Mouse (Mus musculus) intestine, embryonic 16.5 days (tissue): ENCODE measurements around the gene Slc39a11. TPM values are rescaled to one million over a fixed set of nuclear protein-coding genes. Genes with fewer than 3 reads are reported as not detected.
"Not testable (repeated sequence)": the region's sequence is repeated elsewhere in the genome, so short reads cannot be mapped to it uniquely, and the experiment has no call there.

ENCODE experiments used
- ATAC-seq: fragments of 200-750 bp; cut with Nextera tagmentation; 2 replicates; pipeline ENCODE4 v1.8.0; 2017; ENCODE audit warnings: moderate TSS enrichment, moderate library complexity
- H3K27ac ChIP-seq: fragments of 300-500 bp; sonication (generic); 2 replicates; pipeline ENCODE4 v1.5.1; 2014; ENCODE audit warnings: mild to moderate bottlenecking, low read length
- H3K27me3 ChIP-seq: fragments of 300-500 bp; sonication (generic); replicated peaks from 2 replicates; pipeline ENCODE4 v1.6.1; 2014; ENCODE audit warnings: low read length, control low read depth, mixed read lengths; ENCODE audit not compliant: control insufficient read depth, insufficient read depth
- H3K36me3 ChIP-seq: fragments of 300-500 bp; sonication (generic); 2 replicates; pipeline ENCODE4 v1.6.1; 2014; ENCODE audit warnings: low read length, control low read depth; ENCODE audit not compliant: control insufficient read depth, insufficient read depth
- H3K4me1 ChIP-seq: fragments of 300-500 bp; sonication (generic); 2 replicates; pipeline ENCODE4 v1.6.1; 2014; ENCODE audit warnings: low read length, control low read depth, mixed read lengths; ENCODE audit not compliant: control insufficient read depth, insufficient read depth
- H3K4me2 ChIP-seq: fragments of 300-500 bp; sonication (generic); 2 replicates; pipeline ENCODE4 v1.6.1; 2014; ENCODE audit warnings: low read depth, low read length, control low read depth
- H3K4me3 ChIP-seq: fragments of 300-500 bp; sonication (generic); 2 replicates; pipeline ENCODE4 v1.5.1; 2014; ENCODE audit warnings: mild to moderate bottlenecking, low read length
- H3K9ac ChIP-seq: fragments of 300-500 bp; sonication (generic); 2 replicates; pipeline ENCODE4 v1.6.1; 2014; ENCODE audit warnings: low read depth, low read length
- H3K9me3 ChIP-seq: fragments of 300-500 bp; sonication (generic); 2 replicates; pipeline ENCODE4 v1.6.1; 2016; ENCODE audit warnings: low read length, control low read depth; ENCODE audit not compliant: control insufficient read depth
- WGBS: fragments of 180-500 bp; shearing (Covaris S2); extraction: QIAGEN DNeasy Blood & Tissue Kit; methylation state at CpG from one replicate; pipeline ENCODE4 v1.1.7; 2014; 5-methylcytosine and 5-hydroxymethylcytosine counted together
- polyA plus RNA-seq: library from polyadenylated mRNA; unstranded; fragments of >200 nt; fragmentation: Nextera tagmentation; extraction: Ambion mirVana; gene quantifications from 2 replicates; pipeline ENCODE4 v1.2.1, GENCODE M21; 2015

Gene Slc39a11
- polyA plus RNA-seq, 1 experiment from 2014 or later: 52.8 TPM

- not testable (repeated sequence) for H3K4me1 ChIP-seq, H3K4me2 ChIP-seq, H3K27ac ChIP-seq, H3K9me3 ChIP-seq, H3K27me3 ChIP-seq, ATAC-seq, H3K9ac ChIP-seq, H3K4me3 ChIP-seq
- 97% methylated on average over 3 of the region's 3 CpGs for WGBS
- H3K36me3 ChIP-seq: peaks cover 40% of the 10 kb centered on the region
These were observed 10.3 kb upstream of the Slc39a11 start for GRCm38 (mm10) chr11:113660213-113660612.

DNA sequence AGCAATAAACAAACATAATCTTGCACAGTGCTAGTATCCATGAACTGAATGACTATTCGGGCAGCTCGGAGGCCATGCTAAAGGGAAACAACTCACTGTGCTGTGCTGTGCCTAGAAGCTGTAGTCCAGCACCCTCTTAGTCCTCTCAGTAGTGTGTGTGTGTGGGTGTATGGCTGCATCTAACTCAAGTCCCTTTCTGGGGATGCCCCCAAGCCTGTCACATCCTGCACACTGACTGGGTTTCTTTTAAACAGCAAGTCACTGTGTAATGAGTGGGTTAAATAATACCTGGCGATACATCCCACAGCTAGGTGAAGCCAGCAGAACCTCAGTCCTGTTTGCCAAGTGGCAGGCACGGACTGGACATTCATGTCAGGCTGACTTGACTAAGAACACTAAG lies 8.9 kb upstream of the Slc39a11 start:
- H3K9ac ChIP-seq: no peak overlapping the region
- no peak overlapping the region for H3K27ac ChIP-seq
- H3K9me3 ChIP-seq: no peaks in the 10 kb centered on the region
- H3K36me3 ChIP-seq: peaks cover 51% of the 10 kb centered on the region
- H3K4me3 ChIP-seq: no peak overlapping the region
- WGBS: 76% methylated on average over 4 of the region's 4 CpGs
- no peaks in the 10 kb centered on the region for H3K27me3 ChIP-seq
- ATAC-seq: no peak
- H3K4me2 ChIP-seq: no peak overlapping the region
- H3K4me1 ChIP-seq: no peaks in the 10 kb centered on the region

DNA sequence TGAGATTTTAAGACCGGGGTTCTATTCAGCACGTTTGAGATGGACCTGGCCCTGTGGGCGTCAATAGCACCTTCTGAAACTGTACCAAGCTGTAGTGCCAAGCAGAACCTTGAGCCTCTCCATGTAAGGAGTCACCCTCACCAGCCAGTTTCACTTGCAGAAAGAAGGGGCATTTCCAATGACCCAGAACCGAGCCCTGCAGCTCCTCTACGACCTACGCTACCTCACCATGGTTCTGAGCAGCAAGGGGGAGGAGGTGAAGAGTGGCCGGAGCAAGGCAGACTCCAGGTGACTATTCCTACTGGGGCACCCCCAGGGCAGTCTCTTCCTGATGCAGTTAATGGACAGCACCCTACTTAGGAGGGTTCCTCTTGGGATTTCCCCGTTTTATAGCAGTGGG lies 8.4 kb upstream of the Slc39a11 start:
- H3K4me2 ChIP-seq: no peak overlapping the region
- H3K27ac ChIP-seq: no peak overlapping the region
- no peak for ATAC-seq
- 81% methylated on average over 8 of the region's 8 CpGs for WGBS
- H3K4me1 ChIP-seq: no peaks in the 10 kb centered on the region
- no peak overlapping the region for H3K4me3 ChIP-seq
- H3K9me3 ChIP-seq: no peaks in the 10 kb centered on the region
- H3K27me3 ChIP-seq: no peaks in the 10 kb centered on the region
- no peak overlapping the region for H3K9ac ChIP-seq
- H3K36me3 ChIP-seq: peaks cover 51% of the 10 kb centered on the region

- H3K9ac ChIP-seq: no peak overlapping the region
- H3K36me3 ChIP-seq: peaks cover 59% of the 10 kb centered on the region
- WGBS: 53% methylated on average over 4 of the region's 4 CpGs
These were observed 7.3 kb upstream of the Slc39a11 start for GRCm38 (mm10) chr11:113657221-113657620.

DNA sequence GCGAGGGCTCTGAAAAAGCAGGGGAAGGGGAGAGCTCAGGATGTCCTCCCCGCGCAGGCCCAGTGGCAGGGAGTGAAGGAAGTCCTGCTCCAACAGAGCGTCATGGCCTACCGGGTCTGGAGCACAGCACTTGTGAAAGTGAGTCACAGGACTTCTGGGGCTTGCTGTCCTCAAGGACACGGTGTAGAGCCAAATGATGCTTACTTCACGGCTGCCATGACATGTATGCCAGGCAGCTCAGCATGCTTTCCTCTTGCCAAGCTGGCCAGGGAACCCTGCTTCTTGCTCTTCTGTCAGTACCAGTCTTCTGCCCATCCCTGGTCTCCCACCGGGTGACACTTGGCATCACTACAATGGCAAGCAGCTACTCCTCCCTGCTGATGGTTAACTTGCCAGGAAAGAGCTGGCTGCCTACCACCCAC lies 6.6 kb upstream of the Slc39a11 start:
- no peak overlapping the region for H3K27ac ChIP-seq
- no peak overlapping the region for H3K4me3 ChIP-seq
- H3K4me1 ChIP-seq: no peaks in the 10 kb centered on the region
- no peak for ATAC-seq
- no peaks in the 10 kb centered on the region for H3K9me3 ChIP-seq
- 88% methylated on average over 8 of the region's 8 CpGs for WGBS
- H3K9ac ChIP-seq: no peak overlapping the region
- no peak overlapping the region for H3K4me2 ChIP-seq
- H3K36me3 ChIP-seq: peaks cover 52% of the 10 kb centered on the region
- no peaks in the 10 kb centered on the region for H3K27me3 ChIP-seq

More at GRCm38 (mm10) chr11:113657221-113657620, 7.3 kb upstream of the Slc39a11 start:
- H3K4me3 ChIP-seq: no peak overlapping the region
- H3K4me2 ChIP-seq: no peak overlapping the region
- no peak overlapping the region for H3K27ac ChIP-seq
- no peaks in the 10 kb centered on the region for H3K9me3 ChIP-seq
- no peaks in the 10 kb centered on the region for H3K27me3 ChIP-seq
- no peak for ATAC-seq
- H3K4me1 ChIP-seq: no peaks in the 10 kb centered on the region

GRCm38 (mm10) chr11:113654561-113655270 lies 4.8 kb upstream of the Slc39a11 start:
- Histone ChIP-seq H3K27me3 (no peaks in the 10 kb centered on the region), H3K4me1 (peaks cover 10% of the 10 kb centered on the region), H3K36me3 (peaks cover 44% of the 10 kb centered on the region), H3K4me2 (no peak overlapping the region), H3K9ac (no peak overlapping the region), H3K27ac (no peak overlapping the region), H3K4me3 (no peak overlapping the region), H3K9me3 (no peaks in the 10 kb centered on the region)
- WGBS: 78% methylated on average over 18 of the region's 18 CpGs
- no peak for ATAC-seq

DNA sequence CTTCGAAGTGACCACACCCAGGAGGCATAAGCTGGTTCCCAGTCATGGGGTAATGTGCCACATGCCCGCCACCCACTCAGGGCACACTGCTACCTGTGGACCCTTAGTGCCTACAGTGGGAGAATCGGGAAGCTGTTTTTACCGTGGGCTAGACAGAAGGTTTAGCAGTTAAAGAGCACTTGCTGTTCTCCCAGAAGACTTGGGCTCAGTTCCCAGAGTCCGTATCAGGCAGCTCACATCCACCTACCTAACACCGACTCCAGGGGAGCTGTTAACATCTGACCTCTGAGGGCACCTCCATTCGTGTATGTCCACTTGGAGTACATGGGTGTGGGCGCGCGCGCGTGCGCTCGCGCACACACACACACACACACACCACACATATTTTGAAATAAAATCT lies 4.2 kb upstream of the Slc39a11 start:
- peaks cover 10% of the 10 kb centered on the region for H3K4me1 ChIP-seq
- no peaks in the 10 kb centered on the region for H3K27me3 ChIP-seq
- H3K36me3 ChIP-seq: peaks cover 40% of the 10 kb centered on the region
- H3K4me2 ChIP-seq: no peak overlapping the region
- H3K4me3 ChIP-seq: no peak overlapping the region
- no peaks in the 10 kb centered on the region for H3K9me3 ChIP-seq
- H3K9ac ChIP-seq: no peak overlapping the region
- ATAC-seq: no peak
- WGBS: 94% methylated on average over 15 of the region's 15 CpGs
- H3K27ac ChIP-seq: no peak overlapping the region

- H3K4me1 ChIP-seq: peaks cover 10% of the 10 kb centered on the region
- H3K27ac ChIP-seq: no peak overlapping the region
- no peak for ATAC-seq
- peaks cover 36% of the 10 kb centered on the region for H3K36me3 ChIP-seq
- WGBS: 86% methylated on average over 6 of the region's 6 CpGs
- no peak overlapping the region for H3K9ac ChIP-seq
- H3K4me2 ChIP-seq: no peak overlapping the region
- H3K9me3 ChIP-seq: no peaks in the 10 kb centered on the region
- no peaks in the 10 kb centered on the region for H3K27me3 ChIP-seq
- H3K4me3 ChIP-seq: no peak overlapping the region
These were observed 2.6 kb upstream of the Slc39a11 start for GRCm38 (mm10) chr11:113652516-113652915.

DNA sequence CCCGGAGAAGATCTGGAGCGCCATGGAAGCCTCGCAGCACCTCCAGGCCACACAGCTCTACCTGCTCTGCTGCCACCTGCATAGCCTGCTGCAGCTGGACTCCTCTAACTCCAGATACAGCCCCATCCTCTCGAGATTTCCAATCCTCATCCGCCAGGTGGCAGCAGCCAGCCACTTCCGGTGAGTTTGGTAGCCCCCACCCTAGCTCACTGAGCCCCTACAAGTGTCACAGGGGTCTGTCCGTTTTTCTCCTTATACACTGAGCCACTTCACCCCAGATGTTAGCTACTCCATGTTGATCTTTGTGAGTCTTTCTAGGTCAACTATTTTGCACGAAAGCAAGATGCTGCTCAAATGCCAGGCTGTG lies 2.0 kb upstream of the Slc39a11 start:
- Histone ChIP-seq H3K27me3 (no peaks in the 10 kb centered on the region), H3K36me3 (peaks cover 30% of the 10 kb centered on the region), H3K27ac (peak overlapping the region; percentile 35; the same call in 1 of the 2 replicates), H3K4me3 (no peak overlapping the region), H3K9me3 (no peaks in the 10 kb centered on the region), H3K4me2 (no peak overlapping the region), H3K4me1 (peaks cover 10% of the 10 kb centered on the region), H3K9ac (no peak overlapping the region)
- 40% methylated on average over 8 of the region's 8 CpGs for WGBS
- ATAC-seq: peak; percentile 17; the same call in 1 of the 2 replicates
